Mouse (Mus musculus): Measurements from ENCODE around the gene Ccno. TPM values are rescaled to one million over a fixed set of nuclear protein-coding genes. Genes with fewer than 3 reads are reported as not detected.
A peak's percentile ranks its signal among the peaks of the same experiment; 100 is the strongest.

Ccno gene
- 1.5 and 2.2 TPM in 2 replicates for polyA plus RNA-seq (2014; fragmentation: Nextera tagmentation; extraction: Ambion mirVana)

DNA sequence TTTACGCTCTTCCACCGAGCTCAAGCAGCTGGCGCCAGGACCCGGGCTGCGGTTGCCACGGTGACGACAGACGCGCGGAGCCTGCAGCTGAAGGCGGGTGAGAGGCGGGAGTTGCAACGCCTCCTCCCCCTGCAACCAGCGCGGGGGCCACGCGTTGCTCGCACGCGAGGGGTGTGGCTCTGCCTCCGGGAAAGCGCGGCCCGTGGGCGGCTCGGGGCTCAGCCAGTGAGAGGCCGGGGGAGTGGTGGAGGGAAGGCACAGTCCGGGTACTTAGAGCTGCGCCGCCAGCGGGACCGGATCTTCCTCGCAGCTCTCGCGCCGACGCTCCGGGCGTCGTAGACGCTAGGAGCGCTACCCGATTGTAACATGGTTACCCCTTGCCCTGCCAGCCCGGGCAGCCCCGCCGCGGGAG lies at the start of gene Ccno:
TSS of gene Ccno (plus strand) at position 271 of the 412 bp plus-strand sequence.
- DNase-seq (ENCODE audit: low spot score) (peak; percentile 95), ATAC-seq (peak; percentile 97)
- Histone ChIP-seq H3K27ac (ENCODE audit: low read depth, low read length) (no peak within 1 kb of the TSS), H3K9ac (ENCODE audit: low read length) (peak within 1 kb of the TSS; percentile 64), H3K4me2 (ENCODE audit: low read length) (peak within 1 kb of the TSS; percentile 98), H3K4me3 (ENCODE audit: low read depth, low read length) (peak within 1 kb of the TSS; percentile 49), H3K4me1 (ENCODE audit: control insufficient read depth, insufficient read depth, low read length) (peaks cover 21% of the 10 kb centered on the region), H3K27me3 (replicated peaks; ENCODE audit: control insufficient read depth, insufficient read depth, low read length) (peaks cover 64% of the 10 kb centered on the region), H3K9me3 (replicated peaks; ENCODE audit: control insufficient read depth, low read length) (no peaks in the 10 kb centered on the region), H3K36me3 (ENCODE audit: control insufficient read depth, insufficient read depth, low read length) (no peaks in the 10 kb centered on the region)
- 0% methylated on average over 40 of the region's 47 CpGs for WGBS

DNA sequence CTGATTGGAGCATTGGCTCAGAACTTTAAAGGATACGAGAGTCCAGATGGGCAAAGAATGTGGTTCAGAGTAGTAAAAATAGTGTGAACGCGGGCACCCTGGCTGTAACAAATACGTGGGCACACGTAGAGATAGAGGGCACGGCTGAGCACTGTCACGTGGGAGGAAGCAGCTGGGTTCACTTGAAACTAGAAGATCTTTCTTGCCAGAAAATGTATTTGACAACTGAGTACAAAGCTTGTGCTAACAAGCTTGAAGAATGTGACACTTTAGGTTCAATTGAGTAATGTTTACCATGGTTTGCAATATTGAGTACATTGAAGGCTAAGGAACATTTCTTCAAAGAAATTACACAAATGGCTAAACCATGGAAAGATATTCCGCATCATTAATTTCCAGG lies 49.5 kb upstream of the Ccno start:
- peaks cover 73% of the 10 kb centered on the region for H3K36me3 ChIP-seq (ENCODE audit: control insufficient read depth, insufficient read depth, low read length)
- 95% methylated on average over 8 of the region's 8 CpGs for WGBS

DNA sequence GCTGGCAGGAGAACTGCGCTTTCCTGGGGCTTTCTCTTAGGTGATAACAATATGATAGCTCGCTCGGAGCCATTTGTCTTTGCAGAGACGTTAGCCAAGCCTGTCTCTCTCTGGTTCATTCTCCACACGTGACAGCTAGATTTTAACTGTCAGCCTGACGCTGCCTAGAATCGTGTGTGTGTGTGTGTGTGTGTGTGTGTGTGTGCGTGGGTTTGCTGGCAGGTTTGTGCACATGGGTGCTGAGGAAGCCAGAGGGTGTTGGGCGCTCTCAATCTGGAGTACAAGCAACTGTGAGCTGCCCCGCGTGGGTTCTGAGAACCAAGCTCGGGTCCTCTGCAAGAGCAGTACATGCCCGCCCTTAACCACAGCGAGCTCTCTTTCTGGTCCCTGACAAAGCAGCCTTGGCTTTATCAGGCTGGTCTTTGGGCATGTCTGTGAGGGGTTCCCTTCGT lies 45.7 kb upstream of the Ccno start:
- Histone ChIP-seq H3K9ac (ENCODE audit: low read length) (no peak overlapping the region), H3K36me3 (ENCODE audit: control insufficient read depth, insufficient read depth, low read length) (peaks cover 85% of the 10 kb centered on the region)

More for the DNA sequence above, 49.5 kb upstream of the Ccno start:
- Histone ChIP-seq H3K27me3 (replicated peaks; ENCODE audit: control insufficient read depth, insufficient read depth, low read length) (no peaks in the 10 kb centered on the region), H3K4me3 (ENCODE audit: low read depth, low read length) (no peak overlapping the region), H3K4me1 (ENCODE audit: control insufficient read depth, insufficient read depth, low read length) (no peaks in the 10 kb centered on the region), H3K27ac (ENCODE audit: low read depth, low read length) (no peak overlapping the region), H3K9ac (ENCODE audit: low read length) (no peak overlapping the region), H3K9me3 (replicated peaks; ENCODE audit: control insufficient read depth, low read length) (no peaks in the 10 kb centered on the region), H3K4me2 (ENCODE audit: low read length) (no peak overlapping the region)
- no peak for DNase-seq (ENCODE audit: low spot score)
- ATAC-seq, result no peak

DNA sequence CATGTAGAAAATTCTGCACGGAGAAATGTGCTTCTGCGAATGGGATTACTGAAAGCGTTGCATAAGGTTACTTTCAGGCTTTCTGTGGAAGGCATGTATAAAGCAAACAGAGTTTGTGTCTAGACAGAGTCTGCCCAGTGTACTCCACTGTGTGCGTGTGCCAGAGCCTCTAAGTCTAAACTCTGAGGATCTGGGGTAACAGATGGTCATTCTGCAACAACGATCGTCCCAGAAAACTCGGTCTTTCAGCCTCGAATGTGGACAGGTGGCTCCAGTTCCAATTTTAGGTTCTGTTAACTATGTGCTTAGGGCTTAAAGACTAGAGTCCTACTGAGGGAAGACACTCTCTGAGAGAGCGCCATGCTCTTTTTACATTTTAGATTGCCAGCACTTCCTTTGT lies 42.3 kb upstream of the Ccno start:
- no peak for ATAC-seq
- Histone ChIP-seq H3K4me3 (ENCODE audit: low read depth, low read length) (no peak overlapping the region), H3K9ac (ENCODE audit: low read length) (no peak overlapping the region), H3K9me3 (replicated peaks; ENCODE audit: control insufficient read depth, low read length) (no peaks in the 10 kb centered on the region), H3K27me3 (replicated peaks; ENCODE audit: control insufficient read depth, insufficient read depth, low read length) (no peaks in the 10 kb centered on the region), H3K4me2 (ENCODE audit: low read length) (no peak overlapping the region), H3K27ac (ENCODE audit: low read depth, low read length) (no peak overlapping the region), H3K4me1 (ENCODE audit: control insufficient read depth, insufficient read depth, low read length) (no peaks in the 10 kb centered on the region), H3K36me3 (ENCODE audit: control insufficient read depth, insufficient read depth, low read length) (peaks cover 82% of the 10 kb centered on the region)
- DNase-seq (ENCODE audit: low spot score), result no peak
- 89% methylated on average over 9 of the region's 9 CpGs for WGBS

More for the DNA sequence above, 45.7 kb upstream of the Ccno start:
- Histone ChIP-seq H3K4me1 (ENCODE audit: control insufficient read depth, insufficient read depth, low read length) (no peaks in the 10 kb centered on the region), H3K4me3 (ENCODE audit: low read depth, low read length) (no peak overlapping the region), H3K9me3 (replicated peaks; ENCODE audit: control insufficient read depth, low read length) (no peaks in the 10 kb centered on the region), H3K27ac (ENCODE audit: low read depth, low read length) (no peak overlapping the region), H3K27me3 (replicated peaks; ENCODE audit: control insufficient read depth, insufficient read depth, low read length) (no peaks in the 10 kb centered on the region), H3K4me2 (ENCODE audit: low read length) (no peak overlapping the region)
- WGBS, result 80% methylated on average over 15 of the region's 15 CpGs
- ATAC-seq (peak; percentile 32; the same call in 1 of the 2 replicates), DNase-seq (ENCODE audit: low spot score) (peak; percentile 10)

DNA sequence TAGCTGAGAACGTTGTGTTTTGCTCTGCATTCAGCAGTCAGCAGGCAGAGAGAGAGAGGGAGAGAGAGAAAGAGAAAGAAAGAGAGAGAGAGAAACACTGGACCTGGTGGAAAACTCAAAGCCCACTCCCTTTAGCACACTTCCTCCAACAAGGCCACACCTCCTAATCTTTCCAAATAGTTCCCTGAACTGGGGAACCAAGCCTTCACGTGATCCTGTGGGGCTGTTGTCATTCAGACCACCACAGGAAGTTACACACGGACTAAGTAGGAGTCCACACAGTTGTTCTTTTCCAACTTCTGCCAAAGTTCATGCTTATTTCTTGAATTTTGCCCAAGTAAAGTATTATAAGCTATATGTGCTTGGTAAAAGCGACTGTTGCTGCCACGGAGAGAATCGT lies 41.7 kb upstream of the Ccno start:
- no peak overlapping the region for H3K4me2 ChIP-seq (ENCODE audit: low read length)
- H3K4me3 ChIP-seq (ENCODE audit: low read depth, low read length), result no peak overlapping the region
- H3K27me3 ChIP-seq (replicated peaks; ENCODE audit: control insufficient read depth, insufficient read depth, low read length), result no peaks in the 10 kb centered on the region
- no peak for DNase-seq (ENCODE audit: low spot score)
- 86% methylated on average over 6 of the region's 6 CpGs for WGBS
- H3K27ac ChIP-seq (ENCODE audit: low read depth, low read length), result no peak overlapping the region
- no peaks in the 10 kb centered on the region for H3K9me3 ChIP-seq (replicated peaks; ENCODE audit: control insufficient read depth, low read length)
- H3K4me1 ChIP-seq (ENCODE audit: control insufficient read depth, insufficient read depth, low read length), result no peaks in the 10 kb centered on the region
- no peak for ATAC-seq
- peaks cover 83% of the 10 kb centered on the region for H3K36me3 ChIP-seq (ENCODE audit: control insufficient read depth, insufficient read depth, low read length)
- no peak overlapping the region for H3K9ac ChIP-seq (ENCODE audit: low read length)

DNA sequence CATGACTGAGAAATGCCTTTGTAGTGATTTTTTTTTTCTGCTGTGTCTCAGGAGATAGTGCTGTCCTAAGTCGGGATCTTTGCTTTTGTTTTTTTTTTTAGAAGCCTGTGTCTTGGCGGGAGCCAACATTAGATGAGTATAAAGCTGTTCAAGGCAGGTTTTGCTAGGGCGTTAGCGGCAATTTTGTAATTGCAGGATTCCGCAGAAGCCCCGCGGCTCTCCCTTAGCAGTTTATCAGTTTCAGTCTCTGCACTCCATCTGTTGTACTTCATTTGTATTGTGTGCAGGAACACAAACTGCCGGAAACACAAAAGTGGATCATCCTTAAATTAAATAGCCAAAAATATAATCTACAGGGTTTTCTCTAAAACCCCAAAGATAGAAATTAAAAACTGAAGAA lies 33.5 kb upstream of the Ccno start:
- DNase-seq (ENCODE audit: low spot score) (no peak), ATAC-seq (no peak)
- H3K36me3 ChIP-seq (ENCODE audit: control insufficient read depth, insufficient read depth, low read length), result peaks cover 78% of the 10 kb centered on the region
- WGBS, result 92% methylated on average over 8 of the region's 8 CpGs
- H3K27me3 ChIP-seq (replicated peaks; ENCODE audit: control insufficient read depth, insufficient read depth, low read length), result no peaks in the 10 kb centered on the region
- H3K4me2 ChIP-seq (ENCODE audit: low read length), result no peak overlapping the region
- no peaks in the 10 kb centered on the region for H3K9me3 ChIP-seq (replicated peaks; ENCODE audit: control insufficient read depth, low read length)
- H3K27ac ChIP-seq (ENCODE audit: low read depth, low read length), result no peak overlapping the region
- H3K9ac ChIP-seq (ENCODE audit: low read length), result no peak overlapping the region
- no peak overlapping the region for H3K4me3 ChIP-seq (ENCODE audit: low read depth, low read length)
- H3K4me1 ChIP-seq (ENCODE audit: control insufficient read depth, insufficient read depth, low read length), result no peaks in the 10 kb centered on the region

DNA sequence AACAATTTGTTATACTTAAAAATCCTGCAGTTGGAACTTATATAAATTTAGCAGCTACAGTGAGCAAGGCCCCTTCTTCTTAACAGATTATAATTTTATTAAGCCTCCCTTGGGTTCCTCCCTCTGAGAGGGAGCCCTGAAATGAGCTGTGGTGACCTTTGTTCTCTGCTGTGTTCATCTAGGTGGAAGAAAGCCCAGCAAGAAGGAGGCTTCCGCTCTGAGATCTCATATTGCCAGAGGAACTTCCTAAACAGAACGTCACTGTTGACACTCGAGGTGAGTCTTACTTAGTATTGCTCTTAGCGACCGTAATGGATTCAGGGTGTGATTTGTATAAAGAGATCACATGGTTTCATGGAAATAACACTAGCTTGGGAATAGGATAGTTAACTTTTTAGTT lies 24.5 kb upstream of the Ccno start:
- Histone ChIP-seq H3K4me1 (ENCODE audit: control insufficient read depth, insufficient read depth, low read length) (no peaks in the 10 kb centered on the region), H3K36me3 (ENCODE audit: control insufficient read depth, insufficient read depth, low read length) (peaks cover 75% of the 10 kb centered on the region), H3K9ac (ENCODE audit: low read length) (no peak overlapping the region), H3K4me2 (ENCODE audit: low read length) (no peak overlapping the region), H3K4me3 (ENCODE audit: low read depth, low read length) (no peak overlapping the region), H3K9me3 (replicated peaks; ENCODE audit: control insufficient read depth, low read length) (no peaks in the 10 kb centered on the region), H3K27me3 (replicated peaks; ENCODE audit: control insufficient read depth, insufficient read depth, low read length) (no peaks in the 10 kb centered on the region), H3K27ac (ENCODE audit: low read depth, low read length) (no peak overlapping the region)
- ATAC-seq, result no peak
- no peak for DNase-seq (ENCODE audit: low spot score)
- WGBS, result 76% methylated on average over 5 of the region's 5 CpGs

DNA sequence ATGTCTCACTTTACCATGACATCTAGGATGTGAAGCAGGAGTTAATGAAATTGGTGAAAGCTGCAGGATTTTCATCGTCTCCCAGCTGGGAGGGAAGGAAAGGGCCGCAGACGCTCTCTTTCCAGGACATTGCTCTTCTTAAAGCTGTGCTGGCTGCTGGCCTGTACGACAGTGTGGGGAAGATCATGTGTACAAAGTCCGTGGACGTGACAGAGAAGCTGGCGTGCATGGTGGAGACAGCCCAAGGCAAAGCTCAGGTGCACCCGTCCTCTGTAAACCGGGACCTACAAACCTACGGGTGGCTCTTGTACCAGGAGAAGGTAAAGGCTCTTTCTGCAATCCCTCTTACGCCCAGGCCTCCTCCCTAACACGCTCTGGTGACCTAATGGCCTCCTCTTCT lies 23.2 kb upstream of the Ccno start:
- H3K27ac ChIP-seq (ENCODE audit: low read depth, low read length), result no peak overlapping the region
- no peaks in the 10 kb centered on the region for H3K27me3 ChIP-seq (replicated peaks; ENCODE audit: control insufficient read depth, insufficient read depth, low read length)
- no peaks in the 10 kb centered on the region for H3K9me3 ChIP-seq (replicated peaks; ENCODE audit: control insufficient read depth, low read length)
- no peaks in the 10 kb centered on the region for H3K4me1 ChIP-seq (ENCODE audit: control insufficient read depth, insufficient read depth, low read length)
- H3K4me3 ChIP-seq (ENCODE audit: low read depth, low read length), result no peak overlapping the region
- H3K36me3 ChIP-seq (ENCODE audit: control insufficient read depth, insufficient read depth, low read length), result peaks cover 72% of the 10 kb centered on the region
- no peak overlapping the region for H3K4me2 ChIP-seq (ENCODE audit: low read length)
- DNase-seq (ENCODE audit: low spot score) (no peak), ATAC-seq (no peak)
- WGBS, result 94% methylated on average over 12 of the region's 12 CpGs
- no peak overlapping the region for H3K9ac ChIP-seq (ENCODE audit: low read length)

DNA sequence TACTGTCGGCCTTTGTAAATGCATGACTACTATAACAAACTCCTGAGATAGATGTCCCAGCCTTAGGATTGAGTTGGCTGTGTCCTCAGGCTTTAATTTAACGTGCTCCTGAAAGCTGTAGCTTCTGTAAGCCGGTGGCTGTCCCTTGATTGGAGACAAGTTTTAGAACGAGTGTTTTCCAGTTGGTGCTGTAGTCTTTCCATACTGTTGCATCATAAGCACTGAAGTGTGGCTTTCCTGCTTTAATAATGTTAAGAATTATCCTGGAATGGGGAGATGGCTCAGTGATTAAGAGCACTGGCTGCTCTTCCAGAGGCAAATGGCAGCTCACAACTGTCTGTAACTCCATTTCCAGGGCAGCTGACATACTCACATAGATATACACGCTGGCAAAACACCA lies 20.3 kb upstream of the Ccno start:
- ATAC-seq (no peak), DNase-seq (ENCODE audit: low spot score) (no peak)
- H3K4me1 ChIP-seq (ENCODE audit: control insufficient read depth, insufficient read depth, low read length), result no peaks in the 10 kb centered on the region
- H3K4me3 ChIP-seq (ENCODE audit: low read depth, low read length), result no peak overlapping the region
- no peaks in the 10 kb centered on the region for H3K9me3 ChIP-seq (replicated peaks; ENCODE audit: control insufficient read depth, low read length)
- H3K9ac ChIP-seq (ENCODE audit: low read length), result no peak overlapping the region
- no peak overlapping the region for H3K27ac ChIP-seq (ENCODE audit: low read depth, low read length)
- no peak overlapping the region for H3K4me2 ChIP-seq (ENCODE audit: low read length)
- peaks cover 61% of the 10 kb centered on the region for H3K36me3 ChIP-seq (ENCODE audit: control insufficient read depth, insufficient read depth, low read length)
- 92% methylated on average over 5 of the region's 5 CpGs for WGBS
- no peaks in the 10 kb centered on the region for H3K27me3 ChIP-seq (replicated peaks; ENCODE audit: control insufficient read depth, insufficient read depth, low read length)
